Mouse (Mus musculus) inflammation-experienced regulatory T-cells (primary cell): Measurements from ENCODE around the gene Fam89b. TPM values are rescaled to one million over a fixed set of nuclear protein-coding genes. Genes with fewer than 3 reads are reported as not detected.

ENCODE experiments used
- polyA plus RNA-seq, 2 experiments: library from polyadenylated mRNA; unstranded; fragments of 100-300 nt; shearing (Covaris generic); gene quantifications; one replicate each; pipeline ENCODE4 v1.2.1; 2017

Gene Fam89b
- polyA plus RNA-seq = 100 to 1,000 TPM in 1 of 2 experiments, 10 to 100 TPM in 1; 97.2 to 103 TPM

GRCm38 (mm10) chr19:5729444-5729815 lies at the start of gene Fam89b:
Gene Fam89b, minus strand, starts transcription at chr19:5729653.

GRCm38 (mm10) chr19:5770925-5771860 lies 41.7 kb upstream of the Fam89b start, which contains the start of gene Scyl1:
Gene Scyl1, minus strand, starts transcription at chr19:5771419.

GRCm38 (mm10) chr19:5740320-5741317 lies 11.2 kb upstream of the Fam89b start, which contains the start of gene Ltbp3:
Gene Ltbp3, plus strand, starts transcription at chr19:5740904.

GRCm38 (mm10) chr19:5725767-5726515 lies 3.5 kb downstream of the Fam89b start, which contains the start of gene Ehbp1l1:
Gene Ehbp1l1, minus strand, starts transcription at chr19:5726317.

GRCm38 (mm10) chr19:5704163-5704800 lies 25.2 kb downstream of the Fam89b start, which contains the start of gene Kcnk7:
Gene Kcnk7, plus strand, starts transcription at chr19:5704367.

GRCm38 (mm10) chr19:5688200-5689087 lies 41.0 kb downstream of the Fam89b start, which contains the start of the genes Map3k11 and Pcnx3:
Gene Map3k11, plus strand, starts transcription at chr19:5688742.
Gene Pcnx3, minus strand, starts transcription at chr19:5688908.

Other genes starting within 250 kb of the Fam89b start
- 10 to 100 TPM; 57.6 to 65.5 TPM for gene Mus81, start 241.3 kb downstream of the Fam89b start, polyA plus RNA-seq
- 1,000 to 10,000 TPM; 3,119 to 3,710 TPM for gene Cfl1, start 239.2 kb downstream of the Fam89b start, polyA plus RNA-seq
- gene 1700020D05Rik, start 225.9 kb downstream of the Fam89b start, polyA plus RNA-seq = under 1 TPM; 0.25 to 0.28 TPM
- 10 to 100 TPM; 17.2 to 20.0 TPM for gene Snx32, start 219.1 kb downstream of the Fam89b start, polyA plus RNA-seq
- gene Ovol1, start 169.0 kb downstream of the Fam89b start, polyA plus RNA-seq = 1 to 10 TPM in 1 of 2 experiments, under 1 TPM in 1; 0.20 to 4.2 TPM
- 10 to 100 TPM; 16.0 to 19.1 TPM for gene Ap5b1, start 161.6 kb downstream of the Fam89b start, polyA plus RNA-seq
- 100 to 1,000 TPM; 142 to 162 TPM for gene Rnaseh2c, start 127.8 kb downstream of the Fam89b start, polyA plus RNA-seq
- gene Kat5, start 119.4 kb downstream of the Fam89b start, polyA plus RNA-seq = 10 to 100 TPM; 45.4 to 62.9 TPM
- 100 to 1,000 TPM; 169 to 173 TPM for gene Rela, start 92.2 kb downstream of the Fam89b start, polyA plus RNA-seq
- gene Sipa1, start 65.9 kb downstream of the Fam89b start, polyA plus RNA-seq = 100 to 1,000 TPM; 213 to 259 TPM
- 10 to 100 TPM; 65.0 to 66.0 TPM for gene Map3k11, start 40.9 kb downstream of the Fam89b start, polyA plus RNA-seq
- gene Pcnx3, start 40.7 kb downstream of the Fam89b start, polyA plus RNA-seq = 10 to 100 TPM; 44.8 to 55.5 TPM
- 1 to 10 TPM; 1.9 to 6.6 TPM for gene Kcnk7, start 25.3 kb downstream of the Fam89b start, polyA plus RNA-seq
- 10 to 100 TPM; 45.5 to 55.4 TPM for gene Ehbp1l1, start 3.3 kb downstream of the Fam89b start, polyA plus RNA-seq
- gene Ltbp3, start 11.3 kb upstream of the Fam89b start, polyA plus RNA-seq = under 1 TPM; 0.40 to 0.59 TPM
- gene Scyl1, start 41.8 kb upstream of the Fam89b start, polyA plus RNA-seq = 10 to 100 TPM; 73.9 to 91.5 TPM
- gene Frmd8, start 145.6 kb upstream of the Fam89b start, polyA plus RNA-seq = 100 to 1,000 TPM; 223 to 264 TPM
- 10 to 100 TPM; 38.8 to 42.3 TPM for gene Slc25a45, start 148.2 kb upstream of the Fam89b start, polyA plus RNA-seq
- 1 to 10 TPM in 1 of 2 experiments, under 1 TPM in 1; 0.66 to 1.5 TPM for gene Tigd3, start 164.5 kb upstream of the Fam89b start, polyA plus RNA-seq
- gene Dpf2, start 183.4 kb upstream of the Fam89b start, polyA plus RNA-seq = 100 to 1,000 TPM; 161 to 208 TPM
- 1 to 10 TPM in 1 of 2 experiments, under 1 TPM in 1; 0.46 to 1.6 TPM for gene Cdc42ep2, start 195.2 kb upstream of the Fam89b start, polyA plus RNA-seq
- gene Pola2, start 234.5 kb upstream of the Fam89b start, polyA plus RNA-seq = 10 to 100 TPM; 37.4 to 48.6 TPM